Mouse (Mus musculus) C2C12 (cell line): ENCODE measurements around the gene Gatd1. TPM values are rescaled to one million over a fixed set of nuclear protein-coding genes. Genes with fewer than 3 reads are reported as not detected.

Experiments used
- H3K27me3 ChIP-seq: one replicate; pipeline ENCODE4 v1.6.1; 2011; ENCODE audit not compliant: control insufficient read depth, insufficient read depth, insufficient read length
- H3K36me3 ChIP-seq: one replicate; pipeline ENCODE4 v1.6.1; 2011; ENCODE audit not compliant: control insufficient read depth, insufficient read depth
- H3K4me3 ChIP-seq: one replicate; pipeline ENCODE4 v1.5.1; 2011; ENCODE audit warnings: mild to moderate bottlenecking, control low read depth; ENCODE audit not compliant: poor library complexity, insufficient read depth, severe bottlenecking
- H3K79me2 ChIP-seq: one replicate; pipeline ENCODE4 v1.6.1; 2011; ENCODE audit not compliant: control insufficient read depth, insufficient read depth
- H3K79me3 ChIP-seq: one replicate; pipeline ENCODE4 v1.6.1; 2011; ENCODE audit warnings: low read depth, control low read depth
- H3ac ChIP-seq: one replicate; pipeline ENCODE3; 2011; ENCODE audit warnings: low read depth; ENCODE audit not compliant: control insufficient read depth, insufficient read length
- CEBPB ChIP-seq: IDR thresholded peaks from one replicate; pipeline ENCODE4 v1.6.1; 2011; ENCODE audit warnings: low read depth, mild to moderate bottlenecking, control low read depth, moderate library complexity
- CTCF ChIP-seq: IDR thresholded peaks from one replicate; pipeline ENCODE4 v1.5.1; 2011; ENCODE audit not compliant: control insufficient read depth, insufficient read depth, insufficient read length
- FOSL1 ChIP-seq: IDR thresholded peaks from one replicate; pipeline ENCODE4 v1.8.0; 2011; ENCODE audit warnings: mild to moderate bottlenecking, low read length; ENCODE audit not compliant: poor library complexity, insufficient read depth, severe bottlenecking
- MAX ChIP-seq: IDR thresholded peaks from one replicate; pipeline ENCODE4 v1.6.1; 2011; ENCODE audit warnings: mild to moderate bottlenecking, control low read depth
- MYOD1 ChIP-seq: IDR thresholded peaks from one replicate; pipeline ENCODE4 v1.6.1; 2011; ENCODE audit warnings: low read depth; ENCODE audit not compliant: control insufficient read depth, insufficient read length
- MYOG ChIP-seq: IDR thresholded peaks from one replicate; pipeline ENCODE4 v1.6.1; 2011; ENCODE audit not compliant: control insufficient read depth, insufficient read length; ENCODE audit errors: extremely low read depth
- USF1 ChIP-seq: IDR thresholded peaks from one replicate; pipeline ENCODE4 v1.6.1; 2011; ENCODE audit warnings: low read depth, mild to moderate bottlenecking, control low read depth, moderate library complexity
- polyA plus RNA-seq: library from polyadenylated mRNA; unstranded; fragments of >200 nt; fragmentation: generic; extraction: Trizol; gene quantifications from one replicate; pipeline ENCODE4 v1.2.1, GENCODE M21; 2012; ENCODE audit warnings: missing spikeins

Gatd1 gene
- polyA plus RNA-seq, 1 experiment: 14.9 TPM

DNA sequence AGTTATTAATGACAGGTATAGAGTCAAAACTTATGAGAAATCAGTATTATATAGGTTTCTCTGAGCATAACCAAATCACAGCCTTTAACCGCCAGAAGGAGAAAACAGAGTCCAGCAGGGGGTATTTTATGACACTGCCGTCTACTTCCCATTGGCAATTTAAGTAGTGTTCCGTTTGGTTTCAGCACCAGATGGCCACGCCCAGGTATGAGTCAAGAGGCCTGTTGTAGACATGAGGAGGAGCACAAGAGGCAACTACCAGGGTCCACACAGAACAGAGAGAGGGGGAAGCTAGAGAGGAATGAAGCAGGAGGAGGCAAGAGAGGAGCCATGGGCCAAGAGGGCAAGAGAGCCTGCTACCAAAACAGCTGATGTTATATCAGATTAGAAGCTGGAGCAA lies 34.4 kb downstream of the Gatd1 start:
- H3K79me2 ChIP-seq: no peaks in the 10 kb centered on the region
- H3K79me3 ChIP-seq: no peaks in the 10 kb centered on the region
- no peak for TF ChIP-seq CEBPB
- TF ChIP-seq MAX: no peak
- TF ChIP-seq MYOD1: no peak
- TF ChIP-seq USF1: no peak
- no peak for TF ChIP-seq FOSL1
- no peak for TF ChIP-seq MYOG
- no peak for TF ChIP-seq CTCF
- peaks cover 15% of the 10 kb centered on the region for H3K27me3 ChIP-seq
- H3K36me3 ChIP-seq: no peaks in the 10 kb centered on the region
- H3K4me3 ChIP-seq: no peak overlapping the region
- H3ac ChIP-seq: no peak overlapping the region

DNA sequence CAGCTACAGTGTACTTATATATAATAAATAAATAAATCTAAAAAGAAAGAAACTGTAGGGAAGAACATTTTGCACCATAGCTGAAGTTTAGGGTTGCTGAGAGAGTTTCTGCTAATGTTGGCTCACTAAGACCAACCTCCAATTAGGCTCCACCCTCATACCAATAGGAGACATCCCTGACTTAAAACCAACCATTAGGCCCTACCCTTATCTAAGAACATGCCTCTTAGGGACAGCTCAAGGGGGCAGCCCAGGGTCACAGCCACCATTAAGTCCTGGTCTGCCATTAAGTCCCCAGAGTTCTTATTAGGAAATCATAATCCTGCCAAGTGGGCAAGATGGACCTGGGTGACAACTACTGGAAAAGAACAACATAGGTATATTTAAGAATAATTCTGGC lies 39.5 kb downstream of the Gatd1 start:
- no peaks in the 10 kb centered on the region for H3K36me3 ChIP-seq
- H3ac ChIP-seq: no peak overlapping the region
- H3K79me2 ChIP-seq: no peaks in the 10 kb centered on the region
- H3K4me3 ChIP-seq: no peak overlapping the region
- TF ChIP-seq USF1 (no peak), CEBPB (no peak), FOSL1 (no peak), MYOD1 (no peak)
- H3K79me3 ChIP-seq: no peaks in the 10 kb centered on the region
- no peaks in the 10 kb centered on the region for H3K27me3 ChIP-seq

DNA sequence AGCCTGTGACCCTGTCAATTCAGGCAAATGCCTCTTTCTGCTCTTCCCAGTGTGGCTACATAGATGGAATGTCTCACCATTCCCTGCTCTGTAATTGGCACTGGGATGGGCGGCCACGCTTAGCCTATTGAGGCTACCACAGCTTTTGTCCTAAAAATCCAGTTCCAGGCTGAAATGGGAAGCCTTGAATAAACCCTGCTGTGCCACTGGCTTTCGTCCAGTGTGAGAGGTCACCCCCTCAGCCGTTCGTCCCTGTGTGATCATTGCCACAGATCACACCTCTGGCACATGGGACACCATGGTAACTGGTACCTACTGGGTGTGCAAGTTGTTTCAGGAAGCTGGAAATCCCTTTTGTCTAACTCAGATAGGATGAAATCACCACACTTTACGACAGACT lies 40.3 kb downstream of the Gatd1 start:
- H3K79me2 ChIP-seq: no peaks in the 10 kb centered on the region
- H3ac ChIP-seq: no peak overlapping the region
- TF ChIP-seq MAX: no peak
- TF ChIP-seq MYOD1: no peak
- TF ChIP-seq CEBPB: no peak
- no peak for TF ChIP-seq USF1
- no peak for TF ChIP-seq MYOG
- TF ChIP-seq FOSL1: no peak
- TF ChIP-seq CTCF: no peak
- no peaks in the 10 kb centered on the region for H3K36me3 ChIP-seq
- H3K79me3 ChIP-seq: no peaks in the 10 kb centered on the region
- no peaks in the 10 kb centered on the region for H3K27me3 ChIP-seq
- no peak overlapping the region for H3K4me3 ChIP-seq

DNA sequence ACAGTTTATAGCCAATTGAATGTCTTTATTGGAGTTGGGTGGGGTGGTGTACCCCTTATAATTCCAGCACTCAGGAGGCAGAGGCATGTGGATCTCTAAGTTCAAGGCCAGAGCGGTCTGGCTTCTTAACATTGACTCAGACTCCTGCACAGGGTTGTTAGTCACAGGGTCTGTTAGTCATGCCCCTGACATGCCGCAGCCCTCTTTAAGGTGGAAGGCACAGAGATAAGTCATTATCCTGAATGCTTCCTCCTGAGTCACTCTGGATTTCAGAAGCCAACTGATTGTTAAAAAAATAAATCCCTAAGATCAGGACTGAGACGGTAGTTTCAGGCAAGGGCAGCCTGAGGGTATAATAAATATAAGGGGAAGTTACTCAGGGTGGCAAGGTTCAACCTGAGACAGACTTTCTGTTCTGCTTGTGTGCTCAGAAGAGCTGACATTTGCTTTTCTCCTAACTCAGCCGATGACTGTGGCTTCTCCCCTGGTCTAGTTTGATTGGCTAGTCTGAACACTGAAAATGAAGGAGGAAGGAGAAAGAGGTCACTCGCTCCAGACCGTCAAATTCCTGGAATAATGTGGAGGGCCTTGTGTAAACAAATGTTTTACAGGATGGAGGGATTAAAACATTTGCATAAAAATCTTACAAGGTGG lies 41.9 kb downstream of the Gatd1 start:
- Histone ChIP-seq H3ac (no peak overlapping the region), H3K36me3 (no peaks in the 10 kb centered on the region), H3K27me3 (no peaks in the 10 kb centered on the region), H3K79me2 (no peaks in the 10 kb centered on the region), H3K4me3 (no peak overlapping the region), H3K79me3 (no peaks in the 10 kb centered on the region)
- TF ChIP-seq FOSL1 (peak; percentile 80), MYOD1 (no peak), MAX (peak; percentile 67), USF1 (peak; percentile 5), MYOG (no peak), CTCF (no peak)

DNA sequence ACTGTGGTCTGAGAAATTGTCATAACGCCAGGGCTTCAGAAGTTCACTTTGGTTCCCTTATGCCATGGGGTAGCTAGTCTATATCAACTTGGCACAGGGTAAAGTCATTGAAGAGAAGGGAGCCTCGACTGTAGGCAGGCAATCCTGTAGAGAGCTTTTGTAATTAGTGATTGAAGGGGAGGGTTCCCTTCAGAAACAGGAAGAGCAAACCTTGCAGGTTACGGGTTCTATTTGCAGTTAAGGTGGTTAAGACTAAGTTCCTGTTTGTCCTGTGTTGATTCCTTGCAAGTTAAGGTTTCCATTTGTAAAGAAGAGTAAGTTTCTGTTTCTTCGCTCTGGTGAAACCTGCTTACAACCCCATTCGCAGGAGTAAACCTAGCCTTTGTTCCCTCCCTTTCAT lies 44.0 kb downstream of the Gatd1 start:
- Histone ChIP-seq H3K36me3 (no peaks in the 10 kb centered on the region), H3K79me3 (no peaks in the 10 kb centered on the region), H3K27me3 (no peaks in the 10 kb centered on the region), H3K79me2 (no peaks in the 10 kb centered on the region), H3ac (no peak overlapping the region), H3K4me3 (no peak overlapping the region)
- no peak for TF ChIP-seq FOSL1
- TF ChIP-seq MAX: no peak
- TF ChIP-seq USF1: no peak
- no peak for TF ChIP-seq MYOD1
- TF ChIP-seq MYOG: no peak
- TF ChIP-seq CEBPB: no peak
- no peak for TF ChIP-seq CTCF

DNA sequence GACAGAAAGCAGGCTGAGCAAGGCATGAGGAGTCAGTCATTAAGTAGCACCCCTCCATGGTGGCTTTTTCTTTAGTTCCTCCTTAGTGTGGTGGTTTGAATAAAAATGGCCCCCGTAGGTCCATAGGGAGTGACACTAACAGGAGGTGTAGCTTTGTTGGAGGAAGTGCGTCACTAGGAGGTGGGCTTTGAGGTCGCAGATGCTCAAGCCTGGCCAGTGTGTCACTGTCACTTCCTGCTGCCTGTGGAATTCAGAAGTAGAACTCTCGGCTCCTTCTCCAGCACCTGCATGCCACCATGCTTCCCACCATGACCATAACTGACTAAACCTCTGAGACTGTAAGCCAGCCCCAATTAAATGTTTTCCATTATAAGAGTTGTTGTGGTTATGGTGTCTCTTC lies 46.6 kb downstream of the Gatd1 start:
- TF ChIP-seq USF1 (no peak), CTCF (no peak), MYOG (no peak), MAX (no peak), MYOD1 (no peak), CEBPB (no peak), FOSL1 (no peak)

More for the DNA sequence above, 46.6 kb downstream of the Gatd1 start:
- Histone ChIP-seq H3K27me3 (no peaks in the 10 kb centered on the region), H3ac (no peak overlapping the region), H3K79me2 (no peaks in the 10 kb centered on the region), H3K36me3 (no peaks in the 10 kb centered on the region), H3K4me3 (no peak overlapping the region), H3K79me3 (no peaks in the 10 kb centered on the region)
